Mouse (Mus musculus): ENCODE measurements around the gene Hspb1. TPM values are rescaled to one million over a fixed set of nuclear protein-coding genes. Genes with fewer than 3 reads are reported as not detected.

Gene Hspb1
- total RNA-seq (2015; ENCODE audit: low replicate concordance): not detected in 2 replicates
- not detected in 2 replicates for total RNA-seq (2017; ENCODE audit: low replicate concordance)

GRCm38 (mm10) chr5:135887675-135888102 lies at the start of gene Hspb1:
Gene Hspb1, plus strand, starts transcription at chr5:135887919.
- ATAC-seq (replicated peaks; ENCODE audit: low FRiP score, poor library complexity, severe bottlenecking): no peak

- ATAC-seq (replicated peaks; ENCODE audit: low FRiP score, poor library complexity, severe bottlenecking): no peak
Observed at GRCm38 (mm10) chr5:135841651-135842050, 46.1 kb upstream of the Hspb1 start.

GRCm38 (mm10) chr5:135843418-135843817 lies 44.3 kb upstream of the Hspb1 start:
- no peak for ATAC-seq (replicated peaks; ENCODE audit: low FRiP score, poor library complexity, severe bottlenecking)

- no peak for ATAC-seq (replicated peaks; ENCODE audit: low FRiP score, poor library complexity, severe bottlenecking)
Observed at GRCm38 (mm10) chr5:135845676-135846320, 41.9 kb upstream of the Hspb1 start.

- ATAC-seq (replicated peaks; ENCODE audit: low FRiP score, poor library complexity, severe bottlenecking): no peak
Observed at GRCm38 (mm10) chr5:135847460-135847859, 40.3 kb upstream of the Hspb1 start.

- ATAC-seq (replicated peaks; ENCODE audit: low FRiP score, poor library complexity, severe bottlenecking): no peak
Observed at GRCm38 (mm10) chr5:135847881-135848280, 39.8 kb upstream of the Hspb1 start.

- no peak for ATAC-seq (replicated peaks; ENCODE audit: low FRiP score, poor library complexity, severe bottlenecking)
Observed at GRCm38 (mm10) chr5:135851024-135851423, 36.7 kb upstream of the Hspb1 start.

- no peak for ATAC-seq (replicated peaks; ENCODE audit: low FRiP score, poor library complexity, severe bottlenecking)
Observed at GRCm38 (mm10) chr5:135851481-135851880, 36.2 kb upstream of the Hspb1 start.

GRCm38 (mm10) chr5:135852421-135852820 lies 35.3 kb upstream of the Hspb1 start:
- no peak for ATAC-seq (replicated peaks; ENCODE audit: low FRiP score, poor library complexity, severe bottlenecking)

GRCm38 (mm10) chr5:135853731-135854130 lies 34.0 kb upstream of the Hspb1 start:
- ATAC-seq (replicated peaks; ENCODE audit: low FRiP score, poor library complexity, severe bottlenecking): no peak

- peak; percentile 58; the same call in 1 of the 2 replicates for ATAC-seq (replicated peaks; ENCODE audit: low FRiP score, poor library complexity, severe bottlenecking)
Observed at GRCm38 (mm10) chr5:135855156-135855555, 32.6 kb upstream of the Hspb1 start.

GRCm38 (mm10) chr5:135866662-135867061 lies 21.1 kb upstream of the Hspb1 start:
- no peak for ATAC-seq (replicated peaks; ENCODE audit: low FRiP score, poor library complexity, severe bottlenecking)

GRCm38 (mm10) chr5:135867637-135868593 lies 19.8 kb upstream of the Hspb1 start:
- no peak for ATAC-seq (replicated peaks; ENCODE audit: low FRiP score, poor library complexity, severe bottlenecking)

- no peak for ATAC-seq (replicated peaks; ENCODE audit: low FRiP score, poor library complexity, severe bottlenecking)
Observed at GRCm38 (mm10) chr5:135868653-135869052, 19.1 kb upstream of the Hspb1 start.

- no peak for ATAC-seq (replicated peaks; ENCODE audit: low FRiP score, poor library complexity, severe bottlenecking)
Observed at GRCm38 (mm10) chr5:135869661-135870423, 17.9 kb upstream of the Hspb1 start.

- no peak for ATAC-seq (replicated peaks; ENCODE audit: low FRiP score, poor library complexity, severe bottlenecking)
Observed at GRCm38 (mm10) chr5:135870505-135870904, 17.2 kb upstream of the Hspb1 start.

GRCm38 (mm10) chr5:135872996-135873395 lies 14.7 kb upstream of the Hspb1 start:
- ATAC-seq (replicated peaks; ENCODE audit: low FRiP score, poor library complexity, severe bottlenecking): no peak

- ATAC-seq (replicated peaks; ENCODE audit: low FRiP score, poor library complexity, severe bottlenecking): no peak
Observed at GRCm38 (mm10) chr5:135873753-135874152, 14.0 kb upstream of the Hspb1 start.

- ATAC-seq (replicated peaks; ENCODE audit: low FRiP score, poor library complexity, severe bottlenecking): no peak
Observed at GRCm38 (mm10) chr5:135877180-135877579, 10.5 kb upstream of the Hspb1 start.

- ATAC-seq (replicated peaks; ENCODE audit: low FRiP score, poor library complexity, severe bottlenecking): no peak
Observed at GRCm38 (mm10) chr5:135877831-135878231, 9.9 kb upstream of the Hspb1 start.

Data from erythroblast, adult 5-6 weeks (primary cell).